Mouse (Mus musculus) MEL (cell line): Measurements from ENCODE around the gene Socs1. TPM values are rescaled to one million over a fixed set of nuclear protein-coding genes. Genes with fewer than 3 reads are reported as not detected.

Experiments
- DNase-seq: peaks from one replicate; pipeline ENCODE4 v3.0.0; 2011; ENCODE audit warnings: low read depth, low spot score
- H3K27ac ChIP-seq: 2 replicates; pipeline ENCODE4 v1.5.1; 2012; ENCODE audit warnings: low read depth, mild to moderate bottlenecking, control low read depth, low read length, moderate library complexity; ENCODE audit not compliant: control insufficient read depth
- H3K27me3 ChIP-seq, 2 experiments: fragments of 150-350 bp in 1 of 2; sonication (generic) in 1 of 2; 2 replicates each; pipeline ENCODE4 v1.6.1; 2012; ENCODE audit warnings: low read length in 2 of 2, mild to moderate bottlenecking in 2 of 2, improper control_type of control experiment in 1 of 2, moderate library complexity in 1 of 2; ENCODE audit not compliant: insufficient read depth in 2 of 2, control insufficient read depth in 1 of 2
- H3K36me3 ChIP-seq, 2 experiments: 2 replicates each; pipeline ENCODE4 v1.6.1; 2012 to 2014; ENCODE audit warnings: low read length in 2 of 2, improper control_type of control experiment in 1 of 2, inconsistent platforms in 1 of 2, mild to moderate bottlenecking in 1 of 2; ENCODE audit not compliant: insufficient read depth in 2 of 2, control insufficient read depth in 1 of 2
- H3K4me1 ChIP-seq, 2 experiments: fragments of 150-350 bp in 1 of 2; sonication (generic) in 1 of 2; 2 replicates each; pipeline ENCODE4 v1.6.1; 2012; ENCODE audit warnings: low read length in 2 of 2, improper control_type of control experiment in 1 of 2, mild to moderate bottlenecking in 1 of 2; ENCODE audit not compliant: insufficient read depth in 2 of 2, control insufficient read depth in 1 of 2
- H3K4me3 ChIP-seq, 2 experiments: fragments of 150-350 bp in 1 of 2; sonication (generic) in 1 of 2; 2 replicates each; pipeline ENCODE4 v1.5.1; 2012; ENCODE audit warnings: low read depth in 2 of 2, low read length in 2 of 2, mild to moderate bottlenecking in 2 of 2, moderate library complexity in 2 of 2, control low read depth in 1 of 2, improper control_type of control experiment in 1 of 2; ENCODE audit not compliant: control insufficient read depth in 1 of 2, insufficient read depth in 1 of 2
- H3K79me2 ChIP-seq: 2 replicates; pipeline ENCODE4 v1.6.1; 2012; ENCODE audit warnings: mild to moderate bottlenecking, low read length, moderate library complexity; ENCODE audit not compliant: control insufficient read depth, poor library complexity, insufficient read depth
- H3K9ac ChIP-seq: 2 replicates; pipeline ENCODE4 v1.6.1; 2012; ENCODE audit warnings: low read depth, mild to moderate bottlenecking, control low read depth, low read length, moderate library complexity; ENCODE audit not compliant: control insufficient read depth, poor library complexity, severe bottlenecking
- H3K9me3 ChIP-seq: fragments of 150-350 bp; sonication (generic); replicated peaks from 2 replicates; pipeline ENCODE4 v1.6.1; 2012; ENCODE audit warnings: mild to moderate bottlenecking, low read length, improper control_type of control experiment, moderate library complexity; ENCODE audit not compliant: insufficient read depth
- CTCF ChIP-seq, 3 experiments: IDR thresholded peaks in 2 of 3; conservative IDR thresholded peaks in 1 of 3; 2 replicates each; pipeline ENCODE4 v1.5.1; 2011 to 2012; ENCODE audit warnings: low read length in 3 of 3, low read depth in 2 of 3, mild to moderate bottlenecking in 2 of 3, improper control_type of control experiment in 1 of 3, inconsistent platforms in 1 of 3, mixed read lengths in 1 of 3, moderate library complexity in 1 of 3; ENCODE audit not compliant: control insufficient read depth in 1 of 3, insufficient read depth in 1 of 3, poor library complexity in 1 of 3, severe bottlenecking in 1 of 3
- EP300 ChIP-seq, 2 experiments: IDR thresholded peaks; 2 replicates each; pipeline ENCODE4 v1.6.1; 2011; ENCODE audit warnings: improper control_type of control experiment in 2 of 2, low read length in 2 of 2, low read depth in 1 of 2, mild to moderate bottlenecking in 1 of 2
- ETS1 ChIP-seq: IDR thresholded peaks from 2 replicates; pipeline ENCODE4 v1.6.1; 2012; ENCODE audit warnings: low read depth, mild to moderate bottlenecking, inconsistent platforms, low read length, improper control_type of control experiment, moderate library complexity
- HCFC1 ChIP-seq: IDR thresholded peaks from 2 replicates; pipeline ENCODE4 v1.6.1; 2012; ENCODE audit warnings: low read depth, mild to moderate bottlenecking, inconsistent platforms, low read length, improper control_type of control experiment, moderate library complexity
- MAX ChIP-seq: IDR thresholded peaks from 2 replicates; pipeline ENCODE4 v1.6.1; 2011; ENCODE audit warnings: low read length, improper control_type of control experiment
- MYC ChIP-seq: IDR thresholded peaks from 2 replicates; pipeline ENCODE4 v1.6.1; 2011; ENCODE audit warnings: low read depth, mild to moderate bottlenecking, low read length, improper control_type of control experiment, moderate library complexity
- NELFE ChIP-seq: IDR thresholded peaks from 2 replicates; pipeline ENCODE4 v1.6.1; 2011; ENCODE audit warnings: low read depth, low read length, improper control_type of control experiment
- NRF1 ChIP-seq: IDR thresholded peaks from 2 replicates; pipeline ENCODE4 v1.6.1; 2014; ENCODE audit warnings: low read depth, mild to moderate bottlenecking, inconsistent platforms, low read length, improper control_type of control experiment, moderate library complexity; ENCODE audit not compliant: poor library complexity, insufficient read depth, severe bottlenecking
- POLR2A ChIP-seq, 2 experiments: IDR thresholded peaks; 2 replicates each; pipeline ENCODE4 v1.6.1; 2011 to 2012; ENCODE audit warnings: low read length in 2 of 2, mild to moderate bottlenecking in 2 of 2, control low read depth in 1 of 2, improper control_type of control experiment in 1 of 2, low read depth in 1 of 2, moderate library complexity in 1 of 2; ENCODE audit not compliant: control insufficient read depth in 1 of 2, insufficient read depth in 1 of 2, poor library complexity in 1 of 2
- RCOR1 ChIP-seq: IDR thresholded peaks from 2 replicates; pipeline ENCODE4 v1.6.1; 2012; ENCODE audit warnings: low read depth, mild to moderate bottlenecking, inconsistent platforms, low read length, improper control_type of control experiment
- SIN3A ChIP-seq: IDR thresholded peaks from 2 replicates; pipeline ENCODE4 v1.6.1; 2012; ENCODE audit warnings: low read length, improper control_type of control experiment, inconsistent platforms
- TAL1 ChIP-seq: IDR thresholded peaks from 2 replicates; pipeline ENCODE4 v1.6.1; 2012; ENCODE audit warnings: mild to moderate bottlenecking, inconsistent platforms, low read length, moderate library complexity, mixed read lengths
- TBP ChIP-seq: IDR thresholded peaks from 2 replicates; pipeline ENCODE4 v1.8.0; 2011; ENCODE audit warnings: low read depth, low read length, improper control_type of control experiment
- ZKSCAN1 ChIP-seq: IDR thresholded peaks from 2 replicates; pipeline ENCODE4 v1.6.1; 2012; ENCODE audit warnings: low read depth, mild to moderate bottlenecking, inconsistent platforms, low read length, improper control_type of control experiment, moderate library complexity
- polyA plus RNA-seq, 2 experiments: library from polyadenylated mRNA; stranded (reverse) in 1 of 2; unstranded in 1 of 2; fragments of >175 nt in 1 of 2; fragments of >200 nt in 1 of 2; gene quantifications; 2 replicates each; pipeline versions ENCODE4 v1.2.1 to v1.2.4; 2012; ENCODE audit warnings: low replicate concordance in 2 of 2, low read depth in 1 of 2; ENCODE audit not compliant: insufficient read length in 2 of 2, insufficient read depth in 1 of 2, missing spikeins in 1 of 2
- total RNA-seq: library from RNA; depleted of rRNA; stranded (reverse); fragments of 300-350 nt; gene quantifications from 2 replicates; pipeline ENCODE4 v1.2.3, GENCODE M21; 2012; rRNA removed

The Socs1 gene
- total RNA-seq (0.07 and 0.12 TPM in 2 replicates), polyA plus RNA-seq (under 1 TPM in 1 of 2 experiments, not detected in 1; 0.36 TPM)

GRCm38 (mm10) chr16:10785371-10786231 is at the start of gene Socs1:
Gene Socs1 (minus strand): TSS chr16:10785536.
- peak within 1 kb of the TSS; percentile 72 for H3K27ac ChIP-seq
- peaks cover 0 to 4% of the 10 kb centered on the region in 2 experiments; a peak in 2 of 4 replicates for H3K27me3 ChIP-seq
- peak; percentile 76 for TF ChIP-seq SIN3A
- TF ChIP-seq NRF1, result peak; percentile 82
- no peak for TF ChIP-seq RCOR1
- TF ChIP-seq POLR2A (IDR thresholded peaks at IDR 0.05; ENCODE audit: control insufficient read depth in 1 of 2, insufficient read depth in 1 of 2, low read depth in 1 of 2, low read length in 2 of 2, poor library complexity in 1 of 2), result peak; percentile 40 to 64; a peak in 1 of 4 replicates
- TF ChIP-seq CTCF (IDR thresholded peaks at IDR 0.05 in 2 of 3, conservative IDR thresholded peaks at IDR 0.05 in 1 of 3; ENCODE audit: control insufficient read depth in 1 of 3, insufficient read depth in 1 of 3, low read depth in 2 of 3, low read length in 3 of 3, poor library complexity in 1 of 3, severe bottlenecking in 1 of 3), result peak in 1 of 3 experiments; percentile 1; a peak in 1 of 6 replicates
- no peak for TF ChIP-seq MYC
- peak; percentile 63; the same call in 1 of the 2 replicates for TF ChIP-seq TBP
- peak; percentile 59; the same call in 1 of the 2 replicates for TF ChIP-seq ETS1
- 0 out of 2 replicates have a peak, but pooled peaks have one; percentile 16 for TF ChIP-seq HCFC1
- H3K4me1 ChIP-seq, result peaks cover 0 to 3% of the 10 kb centered on the region in 2 experiments; a peak in 1 of 4 replicates
- H3K36me3 ChIP-seq, result no peaks in the 10 kb centered on the region
- H3K79me2 ChIP-seq, result no peaks in the 10 kb centered on the region; the same call in 1 of the 2 replicates
- DNase-seq, result peak; percentile 94
- H3K4me3 ChIP-seq, result peak within 1 kb of the TSS; percentile 95 to 100
- H3K9ac ChIP-seq, result peak within 1 kb of the TSS; percentile 86
- H3K9me3 ChIP-seq, result no peaks in the 10 kb centered on the region

GRCm38 (mm10) chr16:10834542-10834910 is 49.2 kb upstream of the Socs1 start:
- Histone ChIP-seq H3K36me3 (peaks cover 0 to 5% of the 10 kb centered on the region in 2 experiments; a peak in 2 of 4 replicates), H3K4me3 (peak overlapping the region; percentile 57 to 61), H3K4me1 (peaks cover 0 to 8% of the 10 kb centered on the region in 2 experiments; a peak in 2 of 4 replicates), H3K9ac (peak overlapping the region; percentile 66), H3K79me2 (no peaks in the 10 kb centered on the region; the same call in 1 of the 2 replicates), H3K27ac (peak overlapping the region; percentile 44), H3K9me3 (no peaks in the 10 kb centered on the region), H3K27me3 (no peaks in the 10 kb centered on the region)
- peak; percentile 18; the same call in 1 of the 2 replicates for TF ChIP-seq TBP
- 0 out of 4 replicates have a peak, but pooled peaks of 1 of the 2 experiments have one; percentile 18 for TF ChIP-seq EP300 (IDR thresholded peaks at IDR 0.05; ENCODE audit: low read depth in 1 of 2, low read length in 2 of 2)
- TF ChIP-seq SIN3A, result no peak
- no peak for TF ChIP-seq TAL1
- TF ChIP-seq MYC, result peak; percentile 72; the same call in 1 of the 2 replicates
- TF ChIP-seq NELFE, result peak; percentile 1; the same call in 1 of the 2 replicates
- TF ChIP-seq MAX, result 0 out of 2 replicates have a peak, but pooled peaks have one; percentile 46
- TF ChIP-seq HCFC1, result 0 out of 2 replicates have a peak, but pooled peaks have one; percentile 53
- TF ChIP-seq RCOR1, result peak; percentile 62; the same call in 1 of the 2 replicates
- TF ChIP-seq ZKSCAN1, result no peak
- no peak for TF ChIP-seq NRF1
- TF ChIP-seq ETS1, result no peak
- DNase-seq, result peak; percentile 68
